9 mouse cellular contexts compared by ENCODE assay signal in the genomic region with DNA sequence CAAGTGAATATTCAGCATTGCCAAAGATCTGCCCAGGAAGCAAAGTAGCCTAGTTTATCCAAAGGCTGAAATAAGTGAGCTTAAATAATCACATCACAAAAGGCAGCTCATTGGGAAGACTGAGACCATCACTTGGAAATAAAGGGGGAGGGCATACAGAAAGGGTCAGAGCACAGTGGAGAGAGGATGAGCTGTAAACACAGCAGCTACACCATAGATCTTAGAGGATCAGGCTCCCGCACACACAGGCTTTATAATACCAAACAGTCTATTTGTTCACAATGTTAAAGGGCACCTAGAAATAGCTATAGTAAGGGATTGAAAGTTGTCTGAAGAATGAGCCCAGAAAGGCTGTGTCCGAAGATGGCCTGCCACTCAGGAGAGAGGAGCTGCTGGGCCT. TPM values are rescaled to one million over a fixed set of nuclear protein-coding genes. Genes with fewer than 3 reads are reported as not detected.
DNase-seq lines count a peak whose midpoint lies in the region; ATAC-seq lines count a peak whose summit lies in the region.
"Had no signal": no experiment of that assay in that cellular context is flagged by ENCODE, and none has a peak within 500 bp of the region (broad histone marks: within the 10 kb centered on the region; RNA-seq: fewer than 3 reads in every experiment).

No protein-coding gene starts in this region.

- no peak for DNase-seq in heart, postnatal 14 days
- DNase-seq in R1 (ENCODE audit: low read depth, low spot score): peak; percentile 17
- no peak for DNase-seq in hindbrain, embryonic 10.5 days (ENCODE audit: low spot score)
- DNase-seq in midbrain, embryonic 10.5 days (ENCODE audit: low spot score): no peak
- DNase-seq in natural killer cell, adult 2 months (ENCODE audit: low spot score in 2 of 2): no peak
- no peak for DNase-seq in embryo, embryonic 10 days (ENCODE audit: low spot score)

- no peaks in the 10 kb centered on the region for H3K36me3 ChIP-seq in heart, embryonic 16.5 days (ENCODE audit: control insufficient read depth, insufficient read depth)
- H3K36me3 ChIP-seq in hindbrain, embryonic 10.5 days: 0 out of 2 replicates have a peak, but pooled peaks cover 4% of the 10 kb centered on the region
- H3K36me3 ChIP-seq in midbrain, embryonic 10.5 days: 0 out of 2 replicates have a peak, but pooled peaks cover 3% of the 10 kb centered on the region

- WGBS in heart, embryonic 16.5 days: 19% methylated on average over 2 of the region's 2 CpGs
- 10% methylated on average over 2 of the region's 2 CpGs for WGBS in hindbrain, embryonic 10.5 days
- WGBS in midbrain, embryonic 10.5 days: 11% methylated on average over 2 of the region's 2 CpGs

- no peaks in the 10 kb centered on the region for H3K9me3 ChIP-seq in heart, embryonic 16.5 days (replicated peaks; ENCODE audit: control insufficient read depth, low read length)
- no peaks in the 10 kb centered on the region for H3K9me3 ChIP-seq in hindbrain, embryonic 10.5 days
- no peaks in the 10 kb centered on the region for H3K9me3 ChIP-seq in midbrain, embryonic 10.5 days (replicated peaks)

- peak overlapping the region; percentile 61 for H3K4me3 ChIP-seq in heart, embryonic 16.5 days (ENCODE audit: low read length)
- peak overlapping the region; percentile 50 for H3K4me3 ChIP-seq in hindbrain, embryonic 10.5 days
- peak overlapping the region; percentile 53 for H3K4me3 ChIP-seq in midbrain, embryonic 10.5 days

- H3K27ac ChIP-seq in heart, embryonic 16.5 days (ENCODE audit: low read length): 0 out of 2 replicates have a peak overlapping the region, but pooled peaks have one; percentile 54
- H3K27ac ChIP-seq in hindbrain, embryonic 10.5 days: peak overlapping the region; percentile 87
- H3K27ac ChIP-seq in midbrain, embryonic 10.5 days (replicated peaks): peak overlapping the region; percentile 83

- H3K9ac ChIP-seq in heart, embryonic 16.5 days (ENCODE audit: low read length): peak overlapping the region; percentile 81

- ATAC-seq in heart, embryonic 16.5 days (replicated peaks; ENCODE audit: extremely low read depth, insufficient read depth, low FRiP score): peak; percentile 37
- ATAC-seq in frontal cortex, adult (ENCODE audit: low TSS enrichment): no peak

- 0 out of 2 replicates have a peak, but pooled peaks cover 2% of the 10 kb centered on the region for H3K4me1 ChIP-seq in heart, embryonic 16.5 days (ENCODE audit: control insufficient read depth, insufficient read depth, low read length)
- peaks cover 12% of the 10 kb centered on the region for H3K4me1 ChIP-seq in hindbrain, embryonic 10.5 days (replicated peaks)
- peaks cover 13% of the 10 kb centered on the region for H3K4me1 ChIP-seq in midbrain, embryonic 10.5 days

- H3K27me3 ChIP-seq in heart, embryonic 16.5 days (ENCODE audit: control insufficient read depth, insufficient read depth, low read length): no peaks in the 10 kb centered on the region
- H3K27me3 ChIP-seq in hindbrain, embryonic 10.5 days (ENCODE audit: insufficient read depth, poor library complexity, severe bottlenecking): no peaks in the 10 kb centered on the region
- no peaks in the 10 kb centered on the region for H3K27me3 ChIP-seq in midbrain, embryonic 10.5 days (ENCODE audit: low read depth, poor library complexity, severe bottlenecking)

- intact Hi-C loops in heart, postnatal 14 days (cut with DNase I): no loop called here

- peak overlapping the region; percentile 83 for H3K4me2 ChIP-seq in heart, embryonic 16.5 days (ENCODE audit: low read depth, low read length)

RNA-seq across cellular contexts. Expression of a gene that starts 21.8 kb away (rescaled TPM):
- polyA plus RNA-seq in heart, embryonic 16.5 days (2015; fragmentation: Nextera tagmentation; extraction: Ambion mirVana): 0.10 and 0.14 TPM in 2 replicates
- under 1 TPM in 1 of 2 experiments, not detected in 1; 0.07 TPM for total RNA-seq in heart, postnatal 14 days (2021)
- polyA plus RNA-seq in hindbrain, embryonic 10.5 days (2016; fragmentation: Nextera tagmentation; extraction: Ambion mirVana): 0.39 and 0.46 TPM in 2 replicates
- 0.40 and 0.42 TPM in 2 replicates for polyA plus RNA-seq in midbrain, embryonic 10.5 days (2016; fragmentation: Nextera tagmentation; extraction: Ambion mirVana)
- total RNA-seq: gastrocnemius, postnatal 36 days had no signal

RNA-seq across cellular contexts. Expression of a gene that starts 23.7 kb away (rescaled TPM):
- polyA plus RNA-seq in heart, embryonic 16.5 days (2015; fragmentation: Nextera tagmentation; extraction: Ambion mirVana): 2.1 and 2.4 TPM in 2 replicates
- under 1 TPM; 0.39 to 0.67 TPM for total RNA-seq in heart, postnatal 14 days (2021)
- polyA plus RNA-seq in hindbrain, embryonic 10.5 days (2016; fragmentation: Nextera tagmentation; extraction: Ambion mirVana): 0.90 and 1.2 TPM in 2 replicates
- 0.95 and 1.3 TPM in 2 replicates for polyA plus RNA-seq in midbrain, embryonic 10.5 days (2016; fragmentation: Nextera tagmentation; extraction: Ambion mirVana)

RNA-seq across cellular contexts. Expression of a gene that starts 46.8 kb away (rescaled TPM):
- 14.8 and 16.5 TPM in 2 replicates for polyA plus RNA-seq in heart, embryonic 16.5 days (2015; fragmentation: Nextera tagmentation; extraction: Ambion mirVana)
- total RNA-seq in heart, postnatal 14 days (2021): 10 to 100 TPM; 16.0 to 22.9 TPM
- 68.8 and 70.5 TPM in 2 replicates for polyA plus RNA-seq in hindbrain, embryonic 10.5 days (2016; fragmentation: Nextera tagmentation; extraction: Ambion mirVana)
- polyA plus RNA-seq in midbrain, embryonic 10.5 days (2016; fragmentation: Nextera tagmentation; extraction: Ambion mirVana): 63.5 and 69.8 TPM in 2 replicates
